8 mouse cellular contexts compared by ENCODE assay signal in the genomic region with DNA sequence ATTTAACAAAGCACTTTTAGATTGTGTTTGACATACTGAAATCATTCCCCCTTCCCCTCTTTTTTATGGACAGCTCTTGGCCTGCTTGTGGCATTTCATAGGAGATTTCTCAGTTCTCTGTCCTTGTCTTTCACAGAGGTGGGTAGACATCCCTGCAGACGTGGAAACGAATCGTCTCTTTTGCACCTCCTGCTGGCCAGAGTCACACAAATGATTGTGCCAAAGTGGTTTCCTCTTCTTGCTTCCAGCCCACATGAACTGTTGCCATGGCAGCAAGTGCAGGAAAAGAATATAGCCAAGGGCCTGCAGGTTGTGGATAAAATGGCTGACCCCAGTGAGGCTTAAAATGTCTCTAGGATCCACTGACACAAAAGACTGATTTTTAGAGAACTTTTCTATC.
A peak's percentile ranks its signal among the peaks of the same experiment; 100 is the strongest.
DNase-seq lines count a peak whose midpoint lies in the region; ATAC-seq lines count a peak whose summit lies in the region.

No protein-coding gene starts in this region.

- peak; percentile 52 for DNase-seq in testis, postnatal 10 days (ENCODE audit: low spot score)
- no peak for DNase-seq in testis, postnatal 14 days (ENCODE audit: low spot score)
- DNase-seq in forelimb bud, embryonic 11.5 days (ENCODE audit: low read depth, low spot score), result peak; percentile 1
- DNase-seq in mesoderm, embryonic 11.5 days (ENCODE audit: low read depth, low spot score), result peak; percentile 32
- DNase-seq in right cerebral cortex, postnatal 4 days, result peak; percentile 67
- DNase-seq in gastrocnemius, postnatal 25 days, result no peak
- no peak for DNase-seq in lung, adult 18-20 months

- ATAC-seq in activated CD4-positive, CD25-positive, alpha-beta regulatory T cell, adult 4 months, result no peak

Comparison
In these comparisons a context has a peak if more than half of its experiments do, and no peak if none do; other contexts are left out.
1. DNase-seq: peak in testis, postnatal 10 days (single experiment), forelimb bud, embryonic 11.5 days (single experiment), mesoderm, embryonic 11.5 days (single experiment) and right cerebral cortex, postnatal 4 days (single experiment); none in testis, postnatal 14 days (single experiment), gastrocnemius, postnatal 25 days (single experiment) and lung, adult 18-20 months (0 of 2).